Mouse (Mus musculus): ENCODE data around the gene Ipo11. TPM values are rescaled to one million over a fixed set of nuclear protein-coding genes. Genes with fewer than 3 reads are reported as not detected.
A peak's percentile ranks its signal among the peaks of the same experiment; 100 is the strongest.

Ipo11 gene
- total RNA-seq, 2 experiments from 2014 or later, result 16.5 TPM

DNA sequence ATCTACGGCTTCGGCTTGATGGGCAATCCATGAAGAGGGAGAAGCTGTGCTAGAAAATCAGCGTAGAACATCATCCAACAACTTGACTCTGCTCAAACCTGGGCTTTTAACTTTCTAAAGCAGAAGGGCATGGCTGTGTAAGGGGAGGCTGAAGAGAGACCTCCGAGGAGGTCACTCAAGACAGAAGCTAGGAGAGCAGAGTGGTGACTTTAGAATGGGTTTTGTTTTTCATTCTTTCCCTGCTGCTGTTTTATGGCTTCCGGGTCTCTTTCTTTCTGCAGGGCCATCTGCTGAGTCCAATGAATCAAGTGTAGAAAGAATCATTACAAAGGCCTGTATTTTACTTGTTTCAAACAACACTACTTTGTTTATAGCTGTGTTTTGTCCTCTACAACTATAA is 119.7 kb downstream of the Ipo11 start:
- no peak for DNase-seq

DNA sequence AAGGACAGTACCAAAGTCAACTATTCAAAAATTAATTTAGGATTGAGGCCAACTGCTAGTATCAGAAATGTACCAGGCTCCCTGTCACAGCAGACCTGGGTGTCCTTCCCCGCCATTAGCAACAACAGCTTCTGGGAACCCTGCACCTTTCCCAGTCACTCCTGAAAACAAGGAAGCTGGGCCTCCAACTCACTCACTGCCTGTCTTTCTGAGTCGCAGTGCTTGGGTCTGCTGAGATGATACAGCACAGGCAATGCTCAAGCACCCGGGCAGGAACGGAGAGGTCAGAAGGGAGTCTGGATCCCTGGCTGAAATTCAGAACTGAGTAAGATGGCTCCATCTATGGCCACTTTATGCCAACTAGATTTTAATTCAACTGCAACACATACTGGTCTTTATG is 123.2 kb downstream of the Ipo11 start:
- no peak for DNase-seq

DNA sequence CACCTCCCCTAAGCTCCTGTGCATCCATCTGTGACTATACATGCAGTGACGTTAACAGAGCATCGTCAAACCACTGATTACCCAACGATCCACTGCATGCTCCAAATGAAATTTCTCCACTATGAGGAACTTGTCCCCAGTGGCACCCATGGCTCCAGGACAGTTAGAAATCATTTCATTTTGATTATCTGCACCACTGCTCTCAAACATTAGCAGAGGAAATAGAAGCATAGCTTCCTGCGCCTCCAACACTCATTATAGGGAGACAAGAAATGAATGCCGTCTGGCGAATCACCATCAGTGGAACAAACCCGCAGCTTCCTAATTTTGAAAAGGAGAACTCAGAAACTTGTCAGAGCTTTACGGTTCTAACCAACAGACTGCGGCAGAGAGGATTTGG is 123.7 kb downstream of the Ipo11 start:
- no peak for DNase-seq

DNA sequence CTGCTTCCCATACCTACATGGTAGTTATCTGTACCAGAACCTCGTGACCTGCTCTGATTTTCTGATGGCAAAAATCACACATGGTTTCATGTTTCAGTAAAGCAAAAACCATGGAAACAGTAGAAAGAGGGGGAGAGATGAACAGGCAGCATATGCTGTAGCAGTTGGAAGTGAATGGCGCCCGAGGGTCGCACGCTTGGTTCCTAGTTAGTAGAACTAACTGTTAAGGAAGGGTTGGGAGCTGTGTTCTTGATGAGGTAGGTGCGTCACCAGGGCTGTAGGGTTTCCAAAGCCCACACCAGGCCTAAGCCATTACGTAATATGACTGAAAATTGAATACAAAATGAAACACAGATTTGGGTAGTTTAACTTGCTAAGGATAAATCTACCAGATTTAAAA is 126.6 kb downstream of the Ipo11 start:
- no peak for DNase-seq

DNA sequence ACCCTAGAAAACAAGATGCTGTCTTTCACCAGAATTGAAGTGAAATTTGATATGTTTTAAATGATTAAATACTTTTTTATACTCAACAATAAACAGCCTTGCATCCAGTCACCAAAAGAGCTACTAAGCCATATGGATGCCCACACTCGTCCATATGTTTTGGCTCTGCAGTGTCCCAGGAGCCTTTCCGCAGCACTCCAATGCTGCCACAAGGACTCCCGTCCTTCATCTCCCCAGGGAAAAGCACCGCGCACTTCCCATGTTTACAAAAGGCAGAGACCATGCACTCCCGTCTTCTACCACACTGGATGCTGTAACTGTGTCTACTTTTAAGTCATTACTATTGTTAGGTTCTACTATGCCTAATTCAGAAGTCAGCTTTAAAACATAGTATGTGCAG is 127.9 kb downstream of the Ipo11 start:
- no peak for DNase-seq

DNA sequence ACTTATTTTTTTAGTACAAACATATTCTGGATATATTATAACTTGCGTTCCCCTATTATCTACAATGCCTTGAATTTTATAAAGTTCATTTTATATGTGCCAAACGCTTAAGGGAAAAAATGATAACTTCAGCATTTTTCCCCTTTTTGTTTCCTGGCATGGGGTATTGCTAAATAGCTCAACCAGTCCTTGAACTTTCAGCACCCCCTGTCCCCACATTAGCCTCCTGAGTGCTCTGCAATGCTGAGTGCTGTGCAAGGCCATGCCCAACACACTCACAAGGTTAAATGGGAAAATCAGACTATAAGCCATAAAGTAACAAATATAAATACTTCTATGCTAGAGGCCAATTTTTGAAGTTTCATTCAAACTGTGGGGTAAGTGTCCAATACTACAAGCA is 128.4 kb downstream of the Ipo11 start:
- DNase-seq, result no peak

DNA sequence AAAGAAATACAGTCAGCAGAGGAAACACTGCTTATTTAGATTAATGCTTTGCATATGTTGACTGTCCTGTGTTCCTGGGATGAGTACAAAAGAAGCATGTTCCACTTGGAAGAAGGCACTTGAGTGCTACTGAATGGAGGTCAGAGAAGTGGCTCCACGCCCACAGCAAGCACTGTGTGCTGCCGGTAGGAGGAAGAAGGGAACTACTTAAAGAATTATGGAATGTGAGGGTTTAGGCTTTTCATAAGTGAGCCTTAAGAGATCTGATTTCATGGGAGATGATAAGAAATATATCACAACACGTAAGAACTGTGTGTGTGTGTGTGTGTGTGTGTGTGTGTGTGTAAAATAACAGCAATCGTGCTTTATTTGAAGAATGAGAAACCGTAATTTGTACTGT is 129.5 kb downstream of the Ipo11 start:
- DNase-seq, result no peak

DNA sequence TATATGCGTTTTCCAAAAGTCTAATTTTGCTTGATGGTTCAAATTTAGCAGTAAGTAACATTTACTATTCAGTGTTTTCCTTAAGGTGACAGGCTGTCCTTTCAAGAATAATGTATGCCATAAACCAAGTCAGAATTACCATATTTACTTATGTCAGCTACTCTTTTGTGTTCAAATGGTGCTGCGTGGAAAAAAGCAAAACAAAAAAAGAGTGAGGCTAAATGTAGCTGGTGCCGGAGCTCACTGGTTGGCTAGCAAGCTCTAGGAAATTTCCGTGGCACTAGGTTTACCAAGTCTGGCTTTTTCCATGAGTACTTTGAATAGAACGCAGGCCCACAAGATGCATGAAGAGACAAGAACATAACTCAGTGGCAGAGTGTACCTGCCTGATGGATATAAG is 131.6 kb downstream of the Ipo11 start:
- DNase-seq, result no peak

DNA sequence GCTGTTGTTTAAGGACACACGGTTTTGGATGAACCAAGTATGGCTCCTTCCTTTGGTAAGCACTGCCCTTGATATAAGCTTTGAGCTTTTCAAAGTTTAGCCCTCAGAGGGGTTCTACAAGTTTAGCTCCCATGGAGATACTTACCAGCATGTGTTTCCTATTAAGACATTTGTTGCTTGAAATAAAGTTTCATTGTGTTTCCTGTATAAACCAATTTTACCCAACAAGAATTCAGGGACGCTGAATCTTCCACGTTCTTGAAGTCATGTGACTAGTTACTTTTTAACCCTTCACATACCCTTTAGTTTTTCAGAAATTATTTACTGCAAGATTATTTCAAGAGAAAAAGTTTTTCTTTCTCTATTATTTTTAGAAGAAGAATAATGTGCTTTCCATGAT is 138.7 kb downstream of the Ipo11 start:
- no peak for DNase-seq

DNA sequence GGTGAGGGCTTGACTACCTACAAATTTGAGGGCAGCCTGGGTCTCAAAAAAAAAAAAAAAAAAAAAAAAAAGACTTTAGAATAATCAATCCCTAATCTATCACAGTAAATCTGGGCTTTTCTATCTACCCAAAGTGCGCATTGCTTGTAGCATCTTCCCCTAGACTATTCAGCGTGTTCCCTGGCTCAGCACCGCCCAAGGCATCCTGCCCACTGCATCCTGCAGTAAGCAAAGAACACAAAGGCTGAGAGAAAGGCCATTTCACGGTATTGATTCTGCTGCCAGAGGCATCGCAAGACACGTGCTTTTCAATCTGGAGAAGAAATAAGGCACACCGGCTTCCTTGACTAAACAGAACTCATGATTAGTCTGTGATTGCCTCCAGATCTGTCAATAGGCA is 147.9 kb downstream of the Ipo11 start:
- DNase-seq, result no peak

DNA sequence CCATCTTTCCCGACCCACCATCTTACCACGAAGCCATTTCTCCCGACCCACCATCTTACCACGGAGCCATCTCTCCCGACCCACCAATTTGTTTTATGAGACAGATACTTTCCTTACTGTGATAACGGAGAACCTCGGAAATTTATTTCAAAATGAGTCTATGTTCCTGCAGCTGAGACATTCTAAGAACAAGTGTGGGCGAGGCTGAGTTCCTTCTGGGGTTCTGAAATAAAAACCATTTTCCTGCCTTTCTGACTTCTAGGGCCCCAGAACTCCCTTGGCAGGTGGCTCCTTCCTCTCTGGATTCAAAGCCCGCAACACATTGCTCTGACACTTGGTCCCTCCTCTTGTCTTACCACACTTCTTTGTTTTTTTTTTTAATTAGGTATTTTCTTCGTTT is 168.0 kb downstream of the Ipo11 start:
- no peak for DNase-seq

DNA sequence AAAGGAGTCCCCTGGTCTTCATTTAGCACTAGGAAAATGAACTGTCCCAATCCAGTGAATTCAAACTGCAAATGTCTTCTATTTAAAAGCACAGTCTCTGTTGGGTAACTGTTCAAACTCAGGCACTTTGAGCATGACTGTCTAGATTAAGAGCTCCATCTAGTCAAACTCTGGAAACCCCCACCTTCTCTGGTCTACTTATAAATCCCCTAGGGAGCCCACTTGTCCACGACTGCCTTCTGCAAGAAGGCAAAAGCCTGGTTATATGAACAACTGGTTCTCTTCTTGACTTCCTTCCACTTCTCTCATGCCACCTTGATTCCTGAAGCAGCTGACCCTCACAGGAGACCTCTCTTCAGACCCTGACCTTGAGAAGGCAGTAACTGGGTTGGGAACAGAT is 174.1 kb downstream of the Ipo11 start:
- DNase-seq, result no peak

DNA sequence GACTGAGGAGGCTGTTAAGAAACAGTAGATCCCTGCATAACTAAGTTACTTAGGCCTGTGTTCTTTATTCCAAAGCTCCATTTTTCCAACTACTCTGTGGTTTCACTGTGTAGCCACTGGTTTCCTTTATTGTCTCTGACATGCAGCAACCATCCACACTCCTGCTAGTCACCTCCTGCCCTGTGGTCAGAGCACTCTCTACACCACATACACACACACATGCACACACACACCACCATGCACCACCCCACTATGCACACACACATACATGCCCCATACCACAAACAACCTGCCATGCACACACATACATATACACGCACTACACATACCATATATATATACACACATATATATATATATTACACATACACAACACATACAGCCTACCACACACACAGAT is 175.1 kb downstream of the Ipo11 start:
- no peak for DNase-seq

DNA sequence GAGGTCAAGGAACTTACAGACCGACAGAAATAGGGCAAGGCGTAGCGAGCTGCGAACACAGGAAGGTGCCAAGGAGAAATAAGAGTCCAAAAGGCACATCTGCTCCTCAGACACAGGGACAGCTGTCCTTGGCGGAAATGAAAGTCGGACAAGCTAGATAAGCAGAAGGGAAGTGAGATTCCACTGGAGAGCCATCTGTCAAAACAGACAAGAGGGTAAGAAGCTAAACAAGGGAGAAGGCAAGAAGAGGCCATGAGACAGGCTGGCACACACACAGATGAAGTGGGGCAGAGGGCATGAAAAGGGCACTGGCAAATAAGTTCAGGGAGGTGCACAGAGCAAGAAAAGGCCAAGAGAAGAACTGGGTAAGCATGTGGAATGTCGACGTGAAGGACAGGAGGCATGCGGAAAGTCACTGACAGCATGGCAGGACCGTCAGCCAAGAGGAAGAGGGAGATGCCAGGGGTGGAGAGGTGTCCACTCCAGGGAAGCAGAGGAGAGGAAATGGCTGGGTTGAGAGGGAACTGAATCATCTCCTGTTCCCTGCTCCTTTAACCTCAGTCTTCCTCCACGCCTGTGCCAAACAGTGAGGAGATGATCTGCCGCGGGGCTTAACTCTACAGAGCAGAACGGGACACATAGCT is 176.4 kb downstream of the Ipo11 start:
- peak; percentile 6 for DNase-seq

DNA sequence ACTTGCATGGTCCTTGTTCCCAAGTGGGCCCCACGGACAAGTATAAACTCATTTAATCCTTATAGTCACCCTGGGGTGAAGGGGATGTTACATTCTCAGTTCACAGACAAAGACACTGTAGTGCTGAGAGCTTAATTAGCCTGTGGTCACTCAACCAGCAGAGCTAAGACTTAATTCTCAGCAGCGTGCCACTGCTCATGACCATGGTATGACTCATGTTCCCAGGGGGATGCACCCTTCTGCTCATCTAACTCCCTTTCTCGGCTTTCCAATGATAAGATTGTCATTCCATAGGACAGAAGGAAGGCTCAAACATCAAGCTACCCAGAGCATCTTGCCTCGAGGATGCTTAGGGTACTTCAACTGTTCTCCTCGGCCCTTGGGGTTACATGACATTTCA is 180.9 kb downstream of the Ipo11 start:
- no peak for DNase-seq

DNA sequence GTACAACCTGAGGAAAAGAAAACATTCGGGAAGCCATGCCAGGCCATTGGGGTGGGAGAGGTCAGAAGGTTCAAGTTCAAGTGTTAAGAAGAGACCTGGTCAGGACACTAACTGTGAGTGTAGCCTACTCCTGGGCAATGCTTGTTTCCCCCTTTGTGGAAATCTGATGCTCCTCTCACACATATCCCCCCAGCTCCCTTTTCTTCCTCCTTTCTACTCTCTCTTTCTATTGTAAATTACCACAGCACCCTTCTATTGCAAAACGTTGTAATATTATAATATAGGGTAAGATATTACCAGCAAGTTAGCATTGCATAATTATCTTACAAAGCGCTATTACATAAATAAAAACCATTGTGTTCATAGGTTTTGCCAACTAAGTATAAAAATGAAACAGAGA is 182.5 kb downstream of the Ipo11 start:
- no peak for DNase-seq

DNA sequence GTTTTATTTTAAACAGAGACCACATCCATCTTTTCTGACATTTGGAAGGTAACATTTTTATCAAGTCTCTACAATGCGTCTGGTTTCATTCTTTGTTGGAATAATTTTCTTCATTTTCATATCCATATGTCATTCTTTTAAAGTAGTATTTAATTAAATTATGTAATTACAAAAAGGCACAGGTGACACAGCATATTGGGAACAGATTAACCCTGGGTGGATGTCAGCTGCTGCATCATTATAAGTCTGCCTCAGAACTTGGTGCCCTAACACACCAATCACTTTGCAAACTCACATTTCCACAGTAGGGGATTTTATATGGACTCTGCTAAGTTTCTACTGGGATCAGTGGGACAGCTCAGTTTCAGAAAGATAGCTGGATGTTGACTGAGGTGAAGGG is 184.8 kb downstream of the Ipo11 start:
- no peak for DNase-seq

DNA sequence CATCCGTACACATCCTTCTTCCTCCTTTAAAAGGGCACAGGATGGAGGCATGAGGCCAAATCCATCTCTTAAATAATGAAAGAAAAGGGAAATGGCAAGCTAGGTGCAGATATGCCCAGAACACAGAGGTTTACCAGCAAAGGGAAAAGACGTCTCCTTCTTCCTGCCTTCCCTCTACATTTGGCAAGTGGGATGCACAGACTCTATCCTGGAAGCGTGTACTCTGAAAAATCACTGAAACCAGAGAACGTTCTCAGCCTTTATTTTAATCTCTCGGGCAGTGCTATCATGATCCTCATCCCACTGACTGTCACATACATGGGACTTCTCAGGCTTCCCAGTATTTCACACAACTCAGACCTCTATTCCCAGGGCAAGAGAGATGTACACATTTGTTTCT is 189.9 kb downstream of the Ipo11 start:
- no peak for DNase-seq

DNA sequence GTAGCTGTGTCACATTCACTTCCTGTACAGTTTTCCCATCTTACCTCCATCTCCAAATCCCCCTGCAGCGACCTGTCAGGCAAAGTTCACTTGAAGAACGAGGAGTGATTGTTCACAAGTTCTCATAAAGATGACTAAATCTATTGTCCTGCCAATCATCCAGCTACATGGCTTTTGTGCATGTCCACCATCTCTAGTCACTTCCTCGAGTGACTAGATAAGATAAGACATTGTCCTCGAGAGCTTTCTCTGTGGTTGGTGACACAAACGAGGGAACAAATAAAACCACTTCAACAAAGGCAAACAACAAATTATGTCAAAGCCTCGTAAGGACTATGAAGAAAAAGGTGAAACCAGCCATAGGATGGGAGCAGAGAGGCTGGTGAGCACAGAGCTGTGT is 191.6 kb downstream of the Ipo11 start:
- DNase-seq, result no peak

Other genes starting within 250 kb of the Ipo11 start
- 1 to 10 TPM; 4.3 to 6.6 TPM for gene Dimt1, start 10.2 kb upstream of the Ipo11 start, total RNA-seq (2021)
- 10 to 100 TPM; 23.3 to 23.4 TPM for gene Kif2a, start 85.2 kb upstream of the Ipo11 start, total RNA-seq (2021)

Data from gastrocnemius, postnatal 25 days (tissue).